Mouse (Mus musculus) liver, embryonic 16.5 days (tissue): ENCODE measurements around the gene Usp27x. TPM values are rescaled to one million over a fixed set of nuclear protein-coding genes. Genes with fewer than 3 reads are reported as not detected.

ENCODE experiments used
- ATAC-seq: fragments of 200-750 bp; cut with Nextera tagmentation; 2 replicates; pipeline ENCODE4 v1.8.0; 2017; ENCODE audit warnings: low read depth, mild to moderate bottlenecking, moderate number of reproducible peaks, moderate library complexity
- H3K27ac ChIP-seq: fragments of 300-500 bp; sonication (generic); 2 replicates; pipeline ENCODE4 v1.5.1; 2014; ENCODE audit warnings: mild to moderate bottlenecking, low read length
- H3K27me3 ChIP-seq: fragments of 300-500 bp; sonication (generic); 2 replicates; pipeline ENCODE4 v1.6.1; 2014; ENCODE audit warnings: low read depth, low read length, mixed read lengths; ENCODE audit not compliant: control insufficient read depth, insufficient read depth
- H3K36me3 ChIP-seq: fragments of 300-500 bp; sonication (generic); 2 replicates; pipeline ENCODE4 v1.6.1; 2014; ENCODE audit warnings: mild to moderate bottlenecking; ENCODE audit not compliant: control insufficient read depth, insufficient read depth
- H3K4me1 ChIP-seq: fragments of 300-500 bp; sonication (generic); 2 replicates; pipeline ENCODE4 v1.6.1; 2014; ENCODE audit warnings: low read depth, low read length, mixed read lengths; ENCODE audit not compliant: control insufficient read depth
- H3K4me2 ChIP-seq: fragments of 300-500 bp; sonication (generic); 2 replicates; pipeline ENCODE4 v1.6.1; 2014; ENCODE audit warnings: low read depth, low read length, mixed read lengths
- H3K4me3 ChIP-seq: fragments of 300-500 bp; sonication (generic); 2 replicates; pipeline ENCODE4 v1.5.1; 2014; ENCODE audit warnings: low read depth, mild to moderate bottlenecking, low read length
- H3K9ac ChIP-seq: fragments of 300-500 bp; sonication (generic); 2 replicates; pipeline ENCODE4 v1.6.1; 2014; ENCODE audit warnings: low read depth, low read length
- H3K9me3 ChIP-seq: fragments of 300-500 bp; sonication (generic); replicated peaks from 2 replicates; pipeline ENCODE4 v1.6.1; 2016; ENCODE audit warnings: low read length; ENCODE audit not compliant: control insufficient read depth
- WGBS: fragments of 180-500 bp; shearing (Covaris S2); extraction: QIAGEN DNeasy Blood & Tissue Kit; methylation state at CpG from one replicate; pipeline ENCODE4 v1.1.7; 2014; ENCODE audit not compliant: insufficient replicate concordance; 5-methylcytosine and 5-hydroxymethylcytosine counted together
- polyA plus RNA-seq: library from polyadenylated mRNA; unstranded; fragments of >200 nt; fragmentation: Nextera tagmentation; extraction: Ambion mirVana; gene quantifications from 2 replicates; pipeline ENCODE4 v1.2.1, GENCODE M21; 2015

Usp27x gene
- polyA plus RNA-seq, 1 experiment from 2014 or later, result 0.02 TPM

GRCm38 (mm10) chrX:7375322-7375715 lies 311 bp downstream of the Usp27x start:
- no peaks in the 10 kb centered on the region for H3K36me3 ChIP-seq
- no peak overlapping the region for H3K27ac ChIP-seq
- no peaks in the 10 kb centered on the region for H3K9me3 ChIP-seq
- H3K4me1 ChIP-seq, result no peaks in the 10 kb centered on the region
- ATAC-seq, result peak; percentile 35; the same call in 1 of the 2 replicates
- H3K9ac ChIP-seq, result peak overlapping the region; percentile 45
- H3K27me3 ChIP-seq, result peaks cover 4% of the 10 kb centered on the region
- H3K4me3 ChIP-seq, result peak overlapping the region; percentile 61
- peak overlapping the region; percentile 62 for H3K4me2 ChIP-seq
- WGBS, result 28% methylated on average over 36 of the region's 40 CpGs

- Histone ChIP-seq H3K36me3 (no peaks in the 10 kb centered on the region), H3K4me2 (no peak overlapping the region), H3K9ac (no peak overlapping the region), H3K9me3 (no peaks in the 10 kb centered on the region), H3K4me1 (no peaks in the 10 kb centered on the region), H3K27me3 (no peaks in the 10 kb centered on the region), H3K27ac (no peak overlapping the region), H3K4me3 (no peak overlapping the region)
- 29% methylated on average over 2 of the region's 2 CpGs for WGBS
- ATAC-seq, result no peak
Observed at GRCm38 (mm10) chrX:7325455-7325854, 50.2 kb downstream of the Usp27x start.

- no peak overlapping the region for H3K27ac ChIP-seq
- H3K36me3 ChIP-seq, result no peaks in the 10 kb centered on the region
- 12% methylated on average over 7 of the region's 7 CpGs for WGBS
- H3K4me3 ChIP-seq, result no peak overlapping the region
- H3K4me2 ChIP-seq, result no peak overlapping the region
- no peaks in the 10 kb centered on the region for H3K27me3 ChIP-seq
- H3K4me1 ChIP-seq, result no peaks in the 10 kb centered on the region
- no peaks in the 10 kb centered on the region for H3K9me3 ChIP-seq
- no peak overlapping the region for H3K9ac ChIP-seq
- ATAC-seq, result no peak
Observed at GRCm38 (mm10) chrX:7322288-7322687, 53.3 kb downstream of the Usp27x start.

Other genes with a start within 250 kb of the Usp27x start
- 3.3 and 3.4 TPM in 2 replicates for gene Clcn5, start 56.5 kb downstream of the Usp27x start, polyA plus RNA-seq
- gene Foxp3, start 197.8 kb upstream of the Usp27x start, polyA plus RNA-seq, result 0.09 TPM in 1 of 2 replicates, not detected in the other
- gene Ppp1r3f, start 198.5 kb upstream of the Usp27x start, polyA plus RNA-seq, result 0.21 and 0.24 TPM in 2 replicates
- 17.3 and 17.6 TPM in 2 replicates for gene Ccdc22, start 229.7 kb upstream of the Usp27x start, polyA plus RNA-seq
- 0.04 and 0.06 TPM in 2 replicates for gene Cacna1f, start 231.3 kb upstream of the Usp27x start, polyA plus RNA-seq